Mouse (Mus musculus): ENCODE measurements around the gene Rasip1. TPM values are rescaled to one million over a fixed set of nuclear protein-coding genes. Genes with fewer than 3 reads are reported as not detected.

Gene Rasip1
- polyA plus RNA-seq, 1 experiment from 2014 or later = 21.1 TPM

GRCm38 (mm10) chr7:45619592-45619991 lies 7.7 kb upstream of the Rasip1 start:
- 85% methylated on average over 5 of the region's 5 CpGs for WGBS
- DNase-seq (ENCODE audit: low spot score) = no peak
- no peaks in the 10 kb centered on the region for H3K36me3 ChIP-seq (ENCODE audit: insufficient read depth, low read length)

GRCm38 (mm10) chr7:45621443-45621842 lies 5.8 kb upstream of the Rasip1 start, which contains the start of gene Izumo1:
Gene Izumo1 (plus strand): TSS chr7:45621811.
- no peak for ATAC-seq (replicated peaks; ENCODE audit: low FRiP score, low read depth)
- Histone ChIP-seq H3K9ac (ENCODE audit: low read depth, low read length) (no peak within 1 kb of the TSS), H3K4me2 (ENCODE audit: low read length) (no peak within 1 kb of the TSS), H3K4me1 (replicated peaks; ENCODE audit: insufficient read depth, low read length) (0 out of 2 replicates have a peak, but pooled peaks cover 10% of the 10 kb centered on the region), H3K9me3 (replicated peaks; ENCODE audit: low read length) (no peaks in the 10 kb centered on the region), H3K27me3 (ENCODE audit: insufficient read depth, low read length) (peaks cover 6% of the 10 kb centered on the region; the same call in 1 of the 2 replicates), H3K36me3 (ENCODE audit: insufficient read depth, low read length) (no peaks in the 10 kb centered on the region), H3K4me3 (replicated peaks; ENCODE audit: low read depth, low read length) (no peak within 1 kb of the TSS), H3K27ac (no peak within 1 kb of the TSS)
- WGBS = 34% methylated on average over 9 of the region's 9 CpGs
- DNase-seq (ENCODE audit: low spot score) = no peak
- TF ChIP-seq CTCF (IDR thresholded peaks at IDR 0.05; ENCODE audit: low read depth) = no peak

More at GRCm38 (mm10) chr7:45619592-45619991, 7.7 kb upstream of the Rasip1 start:
- Histone ChIP-seq H3K9ac (ENCODE audit: low read depth, low read length) (no peak overlapping the region), H3K9me3 (replicated peaks; ENCODE audit: low read length) (no peaks in the 10 kb centered on the region), H3K4me2 (ENCODE audit: low read length) (no peak overlapping the region), H3K4me1 (replicated peaks; ENCODE audit: insufficient read depth, low read length) (0 out of 2 replicates have a peak, but pooled peaks cover 10% of the 10 kb centered on the region), H3K27me3 (ENCODE audit: insufficient read depth, low read length) (peaks cover 6% of the 10 kb centered on the region; the same call in 1 of the 2 replicates), H3K4me3 (replicated peaks; ENCODE audit: low read depth, low read length) (no peak overlapping the region), H3K27ac (no peak overlapping the region)
- no peak for ATAC-seq (replicated peaks; ENCODE audit: low FRiP score, low read depth)
- TF ChIP-seq CTCF (IDR thresholded peaks at IDR 0.05; ENCODE audit: low read depth) = no peak

GRCm38 (mm10) chr7:45623507-45623906 lies 3.8 kb upstream of the Rasip1 start:
- H3K36me3 ChIP-seq (ENCODE audit: insufficient read depth, low read length) = no peaks in the 10 kb centered on the region
- peaks cover 5% of the 10 kb centered on the region; the same call in 1 of the 2 replicates for H3K27me3 ChIP-seq (ENCODE audit: insufficient read depth, low read length)
- 0 out of 2 replicates have a peak, but pooled peaks cover 5% of the 10 kb centered on the region for H3K4me1 ChIP-seq (replicated peaks; ENCODE audit: insufficient read depth, low read length)
- no peak overlapping the region for H3K27ac ChIP-seq
- H3K4me3 ChIP-seq (replicated peaks; ENCODE audit: low read depth, low read length) = no peak overlapping the region
- H3K9me3 ChIP-seq (replicated peaks; ENCODE audit: low read length) = no peaks in the 10 kb centered on the region
- no peak for DNase-seq (ENCODE audit: low spot score)
- TF ChIP-seq CTCF (IDR thresholded peaks at IDR 0.05; ENCODE audit: low read depth) = no peak
- no peak for ATAC-seq (replicated peaks; ENCODE audit: low FRiP score, low read depth)
- 91% methylated on average over 11 of the region's 11 CpGs for WGBS
- no peak overlapping the region for H3K9ac ChIP-seq (ENCODE audit: low read depth, low read length)
- H3K4me2 ChIP-seq (ENCODE audit: low read length) = no peak overlapping the region

GRCm38 (mm10) chr7:45624718-45625117 lies 2.6 kb upstream of the Rasip1 start:
- Histone ChIP-seq H3K27me3 (ENCODE audit: insufficient read depth, low read length) (peaks cover 4% of the 10 kb centered on the region; the same call in 1 of the 2 replicates), H3K4me1 (replicated peaks; ENCODE audit: insufficient read depth, low read length) (0 out of 2 replicates have a peak, but pooled peaks cover 6% of the 10 kb centered on the region), H3K4me2 (ENCODE audit: low read length) (no peak overlapping the region), H3K27ac (no peak overlapping the region), H3K9ac (ENCODE audit: low read depth, low read length) (no peak overlapping the region), H3K36me3 (ENCODE audit: insufficient read depth, low read length) (no peaks in the 10 kb centered on the region), H3K4me3 (replicated peaks; ENCODE audit: low read depth, low read length) (no peak overlapping the region), H3K9me3 (replicated peaks; ENCODE audit: low read length) (no peaks in the 10 kb centered on the region)
- ATAC-seq (replicated peaks; ENCODE audit: low FRiP score, low read depth) (no peak), DNase-seq (ENCODE audit: low spot score) (no peak)
- no peak for TF ChIP-seq CTCF (IDR thresholded peaks at IDR 0.05; ENCODE audit: low read depth)
- WGBS = 56% methylated on average over 3 of the region's 3 CpGs

- Histone ChIP-seq H3K4me3 (replicated peaks; ENCODE audit: low read depth, low read length) (no peak overlapping the region), H3K4me2 (ENCODE audit: low read length) (no peak overlapping the region), H3K9ac (ENCODE audit: low read depth, low read length) (no peak overlapping the region), H3K27ac (no peak overlapping the region), H3K9me3 (replicated peaks; ENCODE audit: low read length) (no peaks in the 10 kb centered on the region), H3K4me1 (replicated peaks; ENCODE audit: insufficient read depth, low read length) (0 out of 2 replicates have a peak, but pooled peaks cover 6% of the 10 kb centered on the region), H3K36me3 (ENCODE audit: insufficient read depth, low read length) (no peaks in the 10 kb centered on the region), H3K27me3 (ENCODE audit: insufficient read depth, low read length) (peaks cover 4% of the 10 kb centered on the region; the same call in 1 of the 2 replicates)
- TF ChIP-seq CTCF (IDR thresholded peaks at IDR 0.05; ENCODE audit: low read depth) = no peak
- 85% methylated on average over 8 of the region's 8 CpGs for WGBS
- ATAC-seq (replicated peaks; ENCODE audit: low FRiP score, low read depth) (no peak), DNase-seq (ENCODE audit: low spot score) (no peak)
Measured at GRCm38 (mm10) chr7:45625481-45625880, 1.8 kb upstream of the Rasip1 start.

GRCm38 (mm10) chr7:45626571-45627076 lies 664 bp upstream of the Rasip1 start:
- no peaks in the 10 kb centered on the region for H3K9me3 ChIP-seq (replicated peaks; ENCODE audit: low read length)
- H3K4me2 ChIP-seq (ENCODE audit: low read length) = peak overlapping the region; percentile 34; the same call in 1 of the 2 replicates
- H3K27me3 ChIP-seq (ENCODE audit: insufficient read depth, low read length) = peaks cover 4% of the 10 kb centered on the region; the same call in 1 of the 2 replicates
- no peak overlapping the region for H3K9ac ChIP-seq (ENCODE audit: low read depth, low read length)
- H3K36me3 ChIP-seq (ENCODE audit: insufficient read depth, low read length) = no peaks in the 10 kb centered on the region
- DNase-seq (ENCODE audit: low spot score) (no peak), ATAC-seq (replicated peaks; ENCODE audit: low FRiP score, low read depth) (no peak)
- TF ChIP-seq CTCF (IDR thresholded peaks at IDR 0.05; ENCODE audit: low read depth) = no peak
- peak overlapping the region; percentile 58; the same call in 1 of the 2 replicates for H3K27ac ChIP-seq
- H3K4me3 ChIP-seq (replicated peaks; ENCODE audit: low read depth, low read length) = no peak overlapping the region
- 0 out of 2 replicates have a peak, but pooled peaks cover 6% of the 10 kb centered on the region for H3K4me1 ChIP-seq (replicated peaks; ENCODE audit: insufficient read depth, low read length)
- 85% methylated on average over 7 of the region's 7 CpGs for WGBS

Measured in kidney, postnatal 0 days (tissue).